Mouse (Mus musculus) heart, adult 2 months (tissue): ENCODE measurements at regions not wholly inside any gene's neighbourhood (a gene's known extent, or its start where the extent isn't known, plus 50 kb on each side); places are given as distances from the start of the nearest gene placed in this dataset.

ENCODE experiments used
- DNase-seq, 2 experiments: peaks; one replicate each; pipeline ENCODE4 v3.0.0; 2021
- H3K27ac ChIP-seq: fragments of 200-600 bp; 2 replicates; pipeline ENCODE4 v1.8.1; 2022
- H3K27me3 ChIP-seq: fragments of 200-500 bp; 2 replicates; pipeline ENCODE4 v1.6.1; 2012; ENCODE audit warnings: mild to moderate bottlenecking, low read length, inconsistent platforms, mixed read lengths; ENCODE audit not compliant: control insufficient read depth, insufficient read depth
- H3K36me3 ChIP-seq: fragments of 200-500 bp; 2 replicates; pipeline ENCODE4 v1.6.1; 2012; ENCODE audit warnings: low read length, inconsistent platforms; ENCODE audit not compliant: control insufficient read depth, insufficient read depth
- H3K4me1 ChIP-seq: fragments of 200-500 bp; 2 replicates; pipeline ENCODE4 v1.6.1; 2011; ENCODE audit warnings: low read length; ENCODE audit not compliant: control insufficient read depth, insufficient read depth
- H3K4me3 ChIP-seq: fragments of 200-600 bp; 2 replicates; pipeline ENCODE4 v1.8.1; 2022
- H3K79me2 ChIP-seq: fragments of 200-500 bp; replicated peaks from 2 replicates; pipeline ENCODE4 v1.6.1; 2012; ENCODE audit warnings: mild to moderate bottlenecking, inconsistent platforms, low read length, moderate library complexity, mixed read lengths; ENCODE audit not compliant: control insufficient read depth, insufficient read depth
- H3K9ac ChIP-seq: fragments of 200-500 bp; 2 replicates; pipeline ENCODE4 v1.6.1; 2012; ENCODE audit warnings: low read depth, mild to moderate bottlenecking, control low read depth, inconsistent platforms, low read length, mixed read lengths
- CTCF ChIP-seq: fragments of 200-600 bp; IDR thresholded peaks from 2 replicates; pipeline ENCODE4 v1.8.1; 2022; ENCODE audit warnings: antibody characterized with exemption, mild to moderate bottlenecking, moderate library complexity
- EP300 ChIP-seq: fragments of 200-500 bp; IDR thresholded peaks from 2 replicates; pipeline ENCODE4 v1.6.1; 2011; ENCODE audit warnings: low read depth, low read length, control low read depth; ENCODE audit not compliant: insufficient read depth
- POLR2A ChIP-seq: fragments of 200-500 bp; IDR thresholded peaks from 2 replicates; pipeline ENCODE4 v1.6.1; 2011; ENCODE audit warnings: mild to moderate bottlenecking, low read depth, low read length, control low read depth; ENCODE audit not compliant: insufficient read depth
- WGBS: fragments of 180-500 bp; shearing (Covaris S2); methylation state at CpG from one replicate; pipeline ENCODE4 v1.1.7; 2018; 5-methylcytosine and 5-hydroxymethylcytosine counted together
- intact Hi-C: fragments of 180-260 bp; cut with DNase I; formaldehyde crosslinking; loops from one replicate; pipeline ENCODE4 v1.15.1; 2025

- Histone ChIP-seq H3K4me1 (no peaks in the 10 kb centered on the region), H3K36me3 (no peaks in the 10 kb centered on the region), H3K79me2 (no peaks in the 10 kb centered on the region), H3K27ac (no peak overlapping the region), H3K9ac (no peak overlapping the region), H3K27me3 (no peaks in the 10 kb centered on the region), H3K4me3 (no peak overlapping the region)
- WGBS = 63% methylated on average over 4 of the region's 4 CpGs
- no peak for TF ChIP-seq EP300
- TF ChIP-seq CTCF = no peak
- TF ChIP-seq POLR2A = no peak
- intact Hi-C loops = no loop called here
- peak in 1 of 2 experiments; percentile 6 for DNase-seq
These were observed 52.1 kb downstream of the Rprm start for GRCm38 (mm10) chr2:54033277-54033676.

- Histone ChIP-seq H3K9ac (no peak overlapping the region), H3K36me3 (no peaks in the 10 kb centered on the region), H3K4me3 (no peak overlapping the region), H3K79me2 (no peaks in the 10 kb centered on the region), H3K27ac (no peak overlapping the region), H3K4me1 (no peaks in the 10 kb centered on the region), H3K27me3 (no peaks in the 10 kb centered on the region)
- intact Hi-C loops = no loop called here
- DNase-seq = no peak
- TF ChIP-seq CTCF = no peak
- no peak for TF ChIP-seq EP300
- TF ChIP-seq POLR2A = no peak
- 63% methylated on average over 2 of the region's 2 CpGs for WGBS
These were observed 56.5 kb downstream of the Rprm start for GRCm38 (mm10) chr2:54028851-54029250.

- Histone ChIP-seq H3K36me3 (no peaks in the 10 kb centered on the region), H3K27ac (no peak overlapping the region), H3K9ac (no peak overlapping the region), H3K79me2 (no peaks in the 10 kb centered on the region), H3K4me3 (no peak overlapping the region), H3K4me1 (no peaks in the 10 kb centered on the region), H3K27me3 (no peaks in the 10 kb centered on the region)
- 65% methylated on average over 4 of the region's 4 CpGs for WGBS
- DNase-seq = no peak
- intact Hi-C loops = no loop called here
- TF ChIP-seq POLR2A = no peak
These were observed 62.6 kb downstream of the Rprm start for GRCm38 (mm10) chr2:54022708-54023107.

GRCm38 (mm10) chr2:53990157-53990556, 95.2 kb downstream of the Rprm start:
- no peaks in the 10 kb centered on the region for H3K4me1 ChIP-seq
- no peak for DNase-seq
- no peaks in the 10 kb centered on the region for H3K27me3 ChIP-seq
- no peaks in the 10 kb centered on the region for H3K36me3 ChIP-seq
- intact Hi-C loops = loop anchor here (1.0 kb wide), 1 partner anchor 8 kb away; no protein-coding TSS in a partner anchor
- TF ChIP-seq POLR2A = no peak
- no peak for TF ChIP-seq CTCF
- TF ChIP-seq EP300 = no peak
- H3K9ac ChIP-seq = no peak overlapping the region
- 32% methylated on average over 2 of the region's 2 CpGs for WGBS
- H3K4me3 ChIP-seq = no peak overlapping the region
- H3K79me2 ChIP-seq = no peaks in the 10 kb centered on the region
- no peak overlapping the region for H3K27ac ChIP-seq

GRCm38 (mm10) chr2:53975707-53976106, 109.6 kb downstream of the Rprm start:
- Histone ChIP-seq H3K27me3 (no peaks in the 10 kb centered on the region), H3K9ac (no peak overlapping the region), H3K4me1 (no peaks in the 10 kb centered on the region), H3K36me3 (no peaks in the 10 kb centered on the region), H3K4me3 (no peak overlapping the region), H3K79me2 (no peaks in the 10 kb centered on the region), H3K27ac (no peak overlapping the region)
- intact Hi-C loops = no loop called here
- no peak for TF ChIP-seq CTCF
- no peak for TF ChIP-seq EP300
- TF ChIP-seq POLR2A = no peak
- DNase-seq = no peak
- WGBS = 75% methylated on average over 4 of the region's 4 CpGs

- Histone ChIP-seq H3K9ac (no peak overlapping the region), H3K4me1 (no peaks in the 10 kb centered on the region), H3K36me3 (no peaks in the 10 kb centered on the region), H3K79me2 (no peaks in the 10 kb centered on the region), H3K4me3 (no peak overlapping the region), H3K27me3 (no peaks in the 10 kb centered on the region), H3K27ac (no peak overlapping the region)
- intact Hi-C loops = no loop called here
- WGBS = 47% methylated on average over 1 of the region's 1 CpGs
- TF ChIP-seq POLR2A (no peak), EP300 (no peak)
- DNase-seq = no peak
These were observed 124.9 kb downstream of the Rprm start for GRCm38 (mm10) chr2:53960499-53960898.
